Mouse (Mus musculus) CD4-positive, CD25-positive, alpha-beta regulatory T cell (primary cell): Measurements from ENCODE around the gene Olfr619. TPM values are rescaled to one million over a fixed set of nuclear protein-coding genes. Genes with fewer than 3 reads are reported as not detected.

Experiments used
- polyA plus RNA-seq: library from polyadenylated mRNA; unstranded; fragments of 100-300 nt; shearing (Covaris generic); gene quantifications from one replicate; pipeline ENCODE4 v1.2.1, GENCODE M21; 2017

Gene Olfr619
- polyA plus RNA-seq: not detected

DNA sequence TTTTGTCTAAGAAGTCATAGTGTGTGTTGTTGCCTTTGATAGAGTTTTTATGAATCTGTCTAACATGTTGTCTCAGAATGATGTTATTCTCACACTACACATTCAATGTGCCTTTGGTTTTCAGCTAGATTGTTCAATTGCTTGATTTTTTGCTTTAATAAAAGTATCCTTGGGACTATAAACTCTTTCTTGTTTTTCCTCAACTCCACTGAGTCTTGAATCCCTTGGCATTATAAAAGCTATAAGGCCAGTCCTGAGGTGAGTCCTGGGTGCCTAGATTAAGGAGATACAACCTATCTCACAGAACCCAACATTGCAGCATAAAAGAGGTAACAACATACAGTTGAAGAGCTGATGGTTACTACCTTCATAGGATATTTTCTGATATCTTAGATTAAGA, at the start of gene Olfr619:
Gene Olfr619, plus strand, starts transcription at position 301 of the 400 bp plus-strand sequence.

DNA sequence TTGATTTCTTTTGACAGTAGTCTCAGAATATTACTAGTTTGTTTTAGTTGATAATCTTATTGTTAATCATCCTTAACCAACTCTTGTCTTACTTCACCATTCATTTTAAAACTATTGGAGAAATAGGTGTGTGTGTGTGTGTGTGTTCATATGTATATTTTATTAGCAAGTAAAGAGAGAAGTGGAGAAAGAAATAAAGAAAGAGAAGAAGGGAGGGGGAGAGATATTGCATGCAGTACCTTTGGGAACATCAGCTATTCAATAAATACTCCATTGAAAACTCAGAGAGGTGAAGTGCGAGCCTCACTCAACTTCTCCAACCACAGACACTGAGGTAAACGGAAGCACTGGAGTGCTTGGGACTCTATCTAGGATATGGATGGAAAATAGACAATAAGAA, 44.6 kb upstream of the Olfr619 start, which contains the start of gene Olfr615:
Gene Olfr615, plus strand, starts transcription at position 301 of the 400 bp plus-strand sequence.

DNA sequence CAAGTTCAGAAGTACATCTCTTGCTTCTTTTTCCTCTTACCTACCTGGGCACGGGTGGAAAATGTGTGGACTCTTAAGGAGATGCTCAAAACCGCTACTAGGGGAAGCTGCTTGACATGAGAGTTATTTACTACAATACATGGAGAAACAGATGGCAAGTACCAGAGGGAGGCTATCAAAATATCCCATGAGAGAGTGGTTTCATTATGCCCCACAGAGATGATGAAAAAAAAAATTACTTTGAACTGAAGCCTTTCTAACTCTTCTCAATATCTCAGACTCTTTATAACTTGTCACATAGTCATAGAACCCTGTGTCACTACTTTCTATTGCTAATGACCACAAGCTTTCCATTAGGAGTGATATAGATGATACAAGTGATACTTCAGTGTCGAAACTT, 31.3 kb upstream of the Olfr619 start, which contains the start of gene Olfr616:
Gene Olfr616, minus strand, starts transcription at position 101 of the 400 bp plus-strand sequence.

DNA sequence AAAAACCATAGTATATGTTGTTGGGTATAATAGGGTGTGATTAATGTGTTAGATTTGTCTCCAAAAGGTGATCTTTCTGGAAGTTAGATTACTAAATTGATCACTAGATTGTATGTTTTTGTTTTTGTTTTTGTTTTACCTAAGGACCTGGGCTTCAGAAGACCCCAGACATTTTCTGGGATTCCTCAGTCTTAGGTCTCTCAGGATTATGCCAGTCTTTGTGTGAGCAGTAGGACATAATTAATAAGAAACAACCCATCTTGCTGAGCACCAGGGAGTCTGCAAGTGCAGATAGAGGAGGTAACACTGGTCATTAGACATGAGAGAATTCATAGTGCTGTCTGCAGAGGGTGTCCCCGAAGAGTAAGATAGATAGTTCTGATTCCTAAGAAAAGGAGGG, 27.6 kb upstream of the Olfr619 start, which contains the start of gene Olfr617:
Gene Olfr617, plus strand, starts transcription at position 301 of the 400 bp plus-strand sequence.

DNA sequence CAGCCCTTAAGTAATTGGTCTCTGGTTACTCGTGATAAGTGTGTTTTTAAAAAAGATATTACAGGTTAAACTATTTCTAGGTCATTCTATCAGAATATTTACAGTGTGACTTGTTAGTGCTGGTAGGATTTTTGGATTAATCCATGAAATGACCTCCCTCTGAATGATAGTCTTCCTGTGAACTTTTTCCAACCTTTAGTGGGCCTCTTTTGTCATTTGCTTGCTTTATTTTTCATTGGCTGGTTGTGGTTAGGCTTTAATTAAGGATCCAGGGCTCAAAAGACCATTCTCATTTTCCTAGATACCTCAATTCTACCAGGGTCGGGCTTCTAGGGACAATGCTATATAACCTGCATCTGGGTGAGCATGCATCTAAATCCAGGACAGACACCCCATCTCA, 10.6 kb upstream of the Olfr619 start, which contains the start of gene Olfr618:
Gene Olfr618, plus strand, starts transcription at position 301 of the 400 bp plus-strand sequence.

DNA sequence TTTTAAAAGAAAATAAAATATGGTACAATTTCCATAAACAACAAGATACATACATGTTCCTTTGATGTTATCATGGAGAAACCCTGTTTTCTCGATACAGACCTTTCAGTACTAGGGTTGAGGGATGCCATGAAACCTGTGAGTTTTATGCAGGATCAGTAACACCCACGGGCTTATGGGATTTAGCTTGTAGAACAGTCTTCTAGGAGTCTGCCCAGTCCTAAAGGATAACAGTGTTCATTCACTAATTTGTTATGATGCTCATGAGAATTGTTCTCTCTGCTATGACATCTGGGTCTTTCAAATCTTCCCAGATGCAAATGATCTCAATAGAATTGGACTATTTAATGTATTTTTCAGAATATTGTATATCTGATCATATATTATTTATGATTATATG, 12.1 kb downstream of the Olfr619 start, which contains the start of gene Olfr620:
Gene Olfr620, minus strand, starts transcription at position 101 of the 400 bp plus-strand sequence.

DNA sequence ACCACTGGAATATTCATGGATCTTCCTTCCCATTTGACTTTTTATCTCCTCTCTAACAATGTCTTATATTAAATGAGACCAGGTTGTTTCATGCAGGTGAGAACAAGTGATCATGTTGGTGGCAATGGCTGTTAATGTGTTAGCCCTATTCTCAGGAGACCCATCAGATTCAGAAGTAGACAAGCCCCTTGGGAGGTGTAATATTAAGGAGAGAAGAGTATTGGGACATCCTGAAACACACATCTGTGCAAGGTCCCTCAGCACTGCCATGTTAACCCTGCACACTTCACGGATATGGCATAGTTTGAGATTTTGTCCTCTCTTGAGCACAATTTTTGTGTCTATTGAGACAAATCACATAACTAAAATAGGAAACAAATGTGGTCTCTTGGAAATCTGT, 42.2 kb downstream of the Olfr619 start, which contains the start of gene Olfr622:
Gene Olfr622, minus strand, starts transcription at position 101 of the 400 bp plus-strand sequence.

Other genes with a start within 250 kb of the Olfr619 start
- gene Olfr601, start 237.9 kb upstream of the Olfr619 start, polyA plus RNA-seq: 0.16 TPM
- gene Olfr603, start 214.4 kb upstream of the Olfr619 start, polyA plus RNA-seq: not detected
- not detected for gene Usp17lc, start 185.5 kb upstream of the Olfr619 start, polyA plus RNA-seq
- not detected for gene Olfr605, start 155.1 kb upstream of the Olfr619 start, polyA plus RNA-seq
- gene Olfr606, start 151.5 kb upstream of the Olfr619 start, polyA plus RNA-seq: not detected
- gene Olfr607, start 136.4 kb upstream of the Olfr619 start, polyA plus RNA-seq: 0.07 TPM
- gene Olfr608, start 130.7 kb upstream of the Olfr619 start, polyA plus RNA-seq: not detected
- gene Olfr609, start 102.5 kb upstream of the Olfr619 start, polyA plus RNA-seq: not detected
- gene Olfr610, start 88.5 kb upstream of the Olfr619 start, polyA plus RNA-seq: not detected
- gene Olfr611, start 79.7 kb upstream of the Olfr619 start, polyA plus RNA-seq: not detected
- gene Olfr612, start 57.9 kb upstream of the Olfr619 start, polyA plus RNA-seq: not detected
- gene Olfr613, start 52.5 kb upstream of the Olfr619 start, polyA plus RNA-seq: not detected
- gene Olfr615, start 44.5 kb upstream of the Olfr619 start, polyA plus RNA-seq: not detected
- gene Olfr616, start 31.4 kb upstream of the Olfr619 start, polyA plus RNA-seq: not detected
- gene Olfr617, start 27.5 kb upstream of the Olfr619 start, polyA plus RNA-seq: not detected
- not detected for gene Olfr618, start 10.5 kb upstream of the Olfr619 start, polyA plus RNA-seq
- 0.11 TPM for gene Olfr620, start 12.0 kb downstream of the Olfr619 start, polyA plus RNA-seq
- not detected for gene Olfr622, start 42.1 kb downstream of the Olfr619 start, polyA plus RNA-seq
- not detected for gene Olfr623, start 63.1 kb downstream of the Olfr619 start, polyA plus RNA-seq
- gene Olfr624, start 70.6 kb downstream of the Olfr619 start, polyA plus RNA-seq: 0.02 TPM
- gene Olfr625-ps1, start 82.1 kb downstream of the Olfr619 start, polyA plus RNA-seq: not detected
- not detected for gene Olfr243, start 114.1 kb downstream of the Olfr619 start, polyA plus RNA-seq
- gene Olfr628, start 129.8 kb downstream of the Olfr619 start, polyA plus RNA-seq: not detected
- not detected for gene Olfr629, start 144.4 kb downstream of the Olfr619 start, polyA plus RNA-seq
- gene Olfr630, start 156.8 kb downstream of the Olfr619 start, polyA plus RNA-seq: not detected
- gene Olfr69, start 171.0 kb downstream of the Olfr619 start, polyA plus RNA-seq: 0.08 TPM
- gene Olfr68, start 179.1 kb downstream of the Olfr619 start, polyA plus RNA-seq: not detected
- 0.05 TPM for gene Olfr67, start 191.2 kb downstream of the Olfr619 start, polyA plus RNA-seq
- gene Hbb-bt, start 213.4 kb downstream of the Olfr619 start, polyA plus RNA-seq: 32.1 TPM
- 155 TPM for gene Hbb-bs, start 227.5 kb downstream of the Olfr619 start, polyA plus RNA-seq
- gene Hbb-bh2, start 239.9 kb downstream of the Olfr619 start, polyA plus RNA-seq: not detected
- not detected for gene Hbb-bh1, start 242.6 kb downstream of the Olfr619 start, polyA plus RNA-seq